Comparison of ENCODE assay signal across 17 mouse cellular contexts in the genomic region with DNA sequence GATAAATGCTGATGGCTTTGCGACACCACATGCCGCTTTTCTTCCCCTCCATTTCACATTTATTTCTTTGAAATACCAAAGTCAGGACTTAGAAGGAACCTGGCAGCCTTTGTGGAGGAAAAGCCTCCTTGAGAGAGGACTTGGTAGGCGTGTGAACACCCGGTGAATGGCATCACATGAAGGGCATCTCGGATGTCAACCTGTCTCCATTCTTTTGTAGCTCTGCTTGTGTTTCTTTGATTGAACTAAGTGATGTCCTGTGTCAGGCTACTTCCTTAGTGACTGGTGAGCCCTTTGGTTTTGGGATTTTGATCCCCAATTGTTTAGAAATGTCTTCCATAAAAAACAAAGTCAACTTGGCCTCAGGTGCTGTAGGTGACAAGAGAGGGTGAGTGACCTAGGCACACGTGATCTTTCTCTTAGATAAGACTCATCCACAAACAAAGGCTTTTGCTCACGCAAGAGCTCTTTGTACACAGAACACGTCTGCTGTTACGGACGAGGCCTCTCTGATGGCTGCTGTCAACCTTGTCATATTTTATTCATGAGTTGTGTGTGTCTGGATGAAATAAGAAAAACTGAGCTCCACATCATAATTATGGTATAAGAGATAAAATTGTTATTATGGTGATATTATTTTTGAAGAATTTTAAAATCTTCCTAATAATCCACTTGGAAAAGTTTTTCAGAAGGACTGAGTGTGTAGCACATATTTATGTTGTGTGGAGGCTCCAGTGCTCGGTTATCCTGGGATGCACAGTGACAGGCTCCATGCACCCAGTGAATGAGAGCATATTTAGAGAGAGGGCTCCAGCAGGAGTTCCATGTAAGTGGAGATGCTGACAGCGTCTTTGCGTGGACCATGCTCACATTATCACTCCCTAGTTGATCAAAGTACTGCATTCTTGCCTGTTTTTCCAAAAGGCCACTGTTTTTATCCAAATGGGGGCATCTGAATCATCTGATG.
"Had no signal": no experiment of that assay in that cellular context is flagged by ENCODE, and none has a peak within 500 bp of the region (broad histone marks: within the 10 kb centered on the region; RNA-seq: fewer than 3 reads in every experiment).

No protein-coding gene starts in this region.

- ATAC-seq: intestine, embryonic 16.5 days; liver, postnatal 0 days; lung, postnatal 0 days had no signal

- H3K9me3 ChIP-seq: limb, embryonic 12.5 days; limb, embryonic 15.5 days had no signal

- DNase-seq: kidney, adult 2 months; kidney, postnatal 25 days; layer of hippocampus, adult 9-11 months; left cerebral cortex, postnatal 4 days; liver, postnatal 0 days; lung, embryonic 14.5 days; thymus, adult 18-20 months; thymus, postnatal 36 days had no signal

- H3K9ac ChIP-seq: limb, embryonic 12.5 days; limb, embryonic 15.5 days; liver, embryonic 14.5 days; liver, postnatal 0 days; lung, embryonic 14.5 days had no signal

- H3K27ac ChIP-seq: kidney, postnatal 0 days; layer of hippocampus, adult 2 months; limb, embryonic 12.5 days; limb, embryonic 15.5 days; liver, embryonic 14.5 days; macrophage had no signal

- H3K27me3 ChIP-seq: limb, embryonic 12.5 days; limb, embryonic 15.5 days had no signal

- H3K36me3 ChIP-seq: limb, embryonic 12.5 days; limb, embryonic 15.5 days had no signal

- H3K4me2 ChIP-seq: limb, embryonic 12.5 days; limb, embryonic 15.5 days; liver, embryonic 11.5 days; lung, embryonic 14.5 days had no signal

- H3K4me3 ChIP-seq: layer of hippocampus, adult 2 months; limb, embryonic 12.5 days; limb, embryonic 15.5 days had no signal

- H3K4me1 ChIP-seq: limb, embryonic 12.5 days; limb, embryonic 15.5 days had no signal
